Mouse (Mus musculus): ENCODE data around the gene Casp3.
"Not testable (repeated sequence)": the region's sequence is repeated elsewhere in the genome, so short reads cannot be mapped to it uniquely, and the experiment has no call there.

Gene Casp3

GRCm38 (mm10) chr8:46616879-46617689 lies at the start of gene Casp3, which contains the start of gene Primpol:
Casp3 (plus strand) TSS chr8:46617291.
Primpol (minus strand) TSS chr8:46617212.
- peak; percentile 93 to 96 for DNase-seq

- DNase-seq, result no peak
Observed at GRCm38 (mm10) chr8:46567946-46568345, 49.1 kb upstream of the Casp3 start.

GRCm38 (mm10) chr8:46568942-46569341 lies 48.1 kb upstream of the Casp3 start:
- no peak for DNase-seq

GRCm38 (mm10) chr8:46569659-46570441 lies 47.2 kb upstream of the Casp3 start:
- DNase-seq, result no peak

- no peak for DNase-seq
Observed at GRCm38 (mm10) chr8:46570673-46571072, 46.4 kb upstream of the Casp3 start.

- DNase-seq, result no peak
Observed at GRCm38 (mm10) chr8:46573446-46573845, 43.6 kb upstream of the Casp3 start.

GRCm38 (mm10) chr8:46573964-46574363 lies 43.1 kb upstream of the Casp3 start:
- DNase-seq, result no peak

- DNase-seq, result no peak
Observed at GRCm38 (mm10) chr8:46578794-46579193, 38.3 kb upstream of the Casp3 start.

GRCm38 (mm10) chr8:46584328-46584727 lies 32.8 kb upstream of the Casp3 start:
- not testable (repeated sequence) for DNase-seq

GRCm38 (mm10) chr8:46585576-46585975 lies 31.5 kb upstream of the Casp3 start:
- no peak for DNase-seq

GRCm38 (mm10) chr8:46587911-46588310 lies 29.2 kb upstream of the Casp3 start:
- DNase-seq, result no peak

- DNase-seq, result no peak
Observed at GRCm38 (mm10) chr8:46588663-46589062, 28.4 kb upstream of the Casp3 start.

GRCm38 (mm10) chr8:46593067-46593466 lies 24.0 kb upstream of the Casp3 start:
- peak; percentile 17 to 29 for DNase-seq

- peak; percentile 24 to 39 for DNase-seq
Observed at GRCm38 (mm10) chr8:46593772-46594171, 23.3 kb upstream of the Casp3 start.

GRCm38 (mm10) chr8:46595593-46595992 lies 21.5 kb upstream of the Casp3 start:
- DNase-seq, result peak in 1 of 2 experiments; percentile 7

- DNase-seq, result no peak
Observed at GRCm38 (mm10) chr8:46596530-46596929, 20.6 kb upstream of the Casp3 start.

- DNase-seq, result no peak
Observed at GRCm38 (mm10) chr8:46597411-46597810, 19.7 kb upstream of the Casp3 start.

GRCm38 (mm10) chr8:46598114-46598513 lies 19.0 kb upstream of the Casp3 start:
- no peak for DNase-seq

- DNase-seq, result no peak
Observed at GRCm38 (mm10) chr8:46598753-46599152, 18.3 kb upstream of the Casp3 start.

- DNase-seq, result no peak
Observed at GRCm38 (mm10) chr8:46599314-46599904, 17.7 kb upstream of the Casp3 start.

GRCm38 (mm10) chr8:46600959-46601707 lies 16.0 kb upstream of the Casp3 start:
- DNase-seq, result no peak

GRCm38 (mm10) chr8:46603587-46603986 lies 13.5 kb upstream of the Casp3 start:
- DNase-seq, result no peak

- no peak for DNase-seq
Observed at GRCm38 (mm10) chr8:46606930-46607329, 10.2 kb upstream of the Casp3 start.
